Mouse (Mus musculus) cerebellum, postnatal 36 days (tissue): ENCODE measurements at regions not wholly inside any gene's neighbourhood (a gene's known extent, or its start where the extent isn't known, plus 50 kb on each side); places are given as distances from the start of the nearest gene placed in this dataset.
A peak's percentile ranks its signal among the peaks of the same experiment; 100 is the strongest.
"Not testable (repeated sequence)": the region's sequence is repeated elsewhere in the genome, so short reads cannot be mapped to it uniquely, and the experiment has no call there.

Source experiments
- DNase-seq, 2 experiments: peaks; one replicate each; pipeline ENCODE4 v3.0.0; 2021 to 2022; ENCODE audit warnings: mixed read lengths in 2 of 2

DNA sequence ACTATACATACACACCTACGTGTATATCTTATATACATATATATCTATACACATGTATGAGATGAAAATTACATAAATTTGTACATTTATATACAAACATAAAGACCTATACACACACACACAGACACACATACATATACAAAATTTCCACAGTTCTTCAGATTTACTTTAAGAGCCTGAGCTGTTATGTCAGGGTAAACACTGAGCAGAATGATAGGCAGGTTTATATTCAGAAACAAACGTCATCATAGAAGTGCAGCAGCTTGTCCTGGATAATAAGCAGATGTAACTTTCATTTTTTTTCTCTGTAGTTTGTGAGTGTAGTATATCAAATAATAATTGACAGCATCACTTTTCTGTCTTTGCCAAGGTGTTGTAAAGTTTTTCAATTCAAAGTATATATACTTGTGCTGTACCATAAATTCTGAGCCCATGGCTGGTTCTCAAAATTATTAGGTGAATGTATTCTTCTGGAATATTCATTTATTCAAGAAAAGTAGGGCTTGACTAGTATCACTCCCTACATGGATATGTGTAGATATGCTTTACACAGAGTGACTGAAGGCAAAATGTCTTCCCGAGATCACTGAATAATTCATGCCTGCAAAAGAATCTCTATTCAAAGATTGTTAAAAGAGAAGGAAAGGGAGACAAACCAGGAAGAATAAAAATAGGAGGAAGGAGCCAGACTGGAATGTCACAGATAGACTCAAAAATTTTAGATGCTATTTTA is 583.8 kb upstream of the Brinp3 start:
- DNase-seq: no peak

DNA sequence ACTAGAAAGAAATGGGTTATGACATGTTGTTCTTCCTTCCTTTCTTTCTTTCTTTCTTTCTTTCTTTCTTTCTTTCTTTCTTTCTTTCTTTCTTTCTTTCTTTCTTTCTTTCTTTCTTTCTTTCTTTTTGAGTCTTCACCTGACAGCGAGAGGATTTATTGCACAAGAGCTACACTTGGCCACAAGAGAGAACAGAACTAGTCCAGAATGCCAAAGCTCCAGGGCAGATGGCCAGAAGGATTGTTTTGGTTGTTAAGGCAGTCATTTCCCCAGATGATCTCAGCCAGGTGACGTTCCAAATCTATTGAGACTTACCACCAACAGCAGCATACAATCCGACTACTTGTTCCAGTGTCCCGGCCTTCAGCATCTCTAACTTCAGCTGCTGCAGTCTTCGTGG is 558.8 kb upstream of the Brinp3 start:
- DNase-seq: peak in 1 of 2 experiments; percentile 7

DNA sequence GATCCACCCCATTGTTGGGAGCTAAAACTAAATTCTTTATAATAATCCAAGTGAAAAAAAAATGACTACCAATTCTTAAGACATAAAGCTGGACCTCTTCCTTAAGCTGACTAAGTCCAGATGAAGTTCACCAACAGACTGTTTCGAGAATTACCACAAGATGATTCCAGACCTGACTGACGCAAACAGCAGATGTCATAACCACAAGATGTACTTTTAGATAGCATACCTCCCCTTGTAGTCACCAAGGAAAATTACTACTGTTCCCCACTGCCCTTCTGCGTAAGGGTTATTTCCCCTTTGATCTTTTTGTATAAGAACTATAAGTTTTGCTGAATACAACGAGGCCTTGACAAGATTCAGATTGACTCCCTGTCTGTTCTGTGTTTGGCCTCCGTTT is 536.8 kb upstream of the Brinp3 start:
- not testable (repeated sequence) for DNase-seq

GRCm38 (mm10) chr1:145962303-145962702 is 532.3 kb upstream of the Brinp3 start:
- no peak for DNase-seq

- DNase-seq: no peak
These were observed 526.5 kb upstream of the Brinp3 start for GRCm38 (mm10) chr1:145968026-145968425.

GRCm38 (mm10) chr1:145972416-145972815 is 522.1 kb upstream of the Brinp3 start:
- DNase-seq: no peak

DNA sequence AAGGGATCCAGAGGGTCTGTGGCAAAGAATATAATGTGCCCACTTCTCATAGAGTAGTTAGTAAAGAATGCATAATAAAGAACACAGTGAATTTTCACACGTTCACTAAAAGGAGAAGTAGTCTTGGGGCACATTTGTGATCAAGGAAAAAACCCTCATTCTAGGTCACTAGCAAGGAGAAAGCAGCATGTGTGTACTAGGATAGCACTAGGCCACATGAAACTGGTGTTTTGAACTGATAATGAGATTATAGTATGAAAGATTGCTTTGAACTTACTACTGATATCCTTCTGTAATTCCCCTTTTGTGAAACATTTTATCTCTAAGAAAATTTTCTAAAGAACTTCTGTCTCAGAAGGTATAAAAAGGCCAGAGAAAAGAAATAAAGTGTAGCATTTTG is 492.6 kb upstream of the Brinp3 start:
- DNase-seq: no peak

DNA sequence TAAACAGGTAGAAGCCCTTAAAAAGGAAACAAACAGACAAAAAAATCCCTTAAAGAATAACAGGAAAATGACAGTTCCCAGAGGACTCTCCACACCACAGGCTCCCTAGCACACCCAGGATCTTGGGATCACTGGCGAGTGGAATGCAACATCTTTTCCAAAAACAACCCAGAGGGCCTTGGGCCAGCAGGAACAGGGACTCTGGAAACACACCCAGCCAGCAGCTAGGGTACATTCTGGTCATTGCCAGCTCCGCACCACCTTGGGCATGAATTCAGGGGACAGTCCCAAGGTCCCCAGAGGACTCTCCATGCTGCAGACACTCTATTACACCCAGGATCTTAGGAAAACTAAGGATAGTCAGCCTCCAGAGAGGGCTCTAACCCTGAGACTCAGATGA is 479.5 kb upstream of the Brinp3 start:
- DNase-seq: no peak

DNA sequence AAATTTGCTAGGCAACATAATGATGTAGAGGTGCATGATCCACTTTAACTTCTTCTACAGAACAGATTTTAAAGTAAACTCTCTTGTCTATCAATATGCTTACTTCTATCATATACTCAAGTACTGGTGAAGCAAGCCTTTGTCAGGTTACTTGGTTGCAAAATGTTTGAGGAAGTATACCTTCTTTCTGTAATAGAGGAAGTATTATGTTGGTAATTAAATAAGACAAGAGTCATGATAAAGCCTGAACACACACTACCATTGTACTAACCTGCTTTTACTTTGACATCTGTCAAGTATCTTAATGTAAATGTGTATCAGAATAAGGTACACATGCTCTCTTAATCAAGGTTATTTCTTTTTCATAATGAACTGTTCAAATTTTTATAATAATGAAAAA is 467.9 kb upstream of the Brinp3 start:
- DNase-seq: no peak

DNA sequence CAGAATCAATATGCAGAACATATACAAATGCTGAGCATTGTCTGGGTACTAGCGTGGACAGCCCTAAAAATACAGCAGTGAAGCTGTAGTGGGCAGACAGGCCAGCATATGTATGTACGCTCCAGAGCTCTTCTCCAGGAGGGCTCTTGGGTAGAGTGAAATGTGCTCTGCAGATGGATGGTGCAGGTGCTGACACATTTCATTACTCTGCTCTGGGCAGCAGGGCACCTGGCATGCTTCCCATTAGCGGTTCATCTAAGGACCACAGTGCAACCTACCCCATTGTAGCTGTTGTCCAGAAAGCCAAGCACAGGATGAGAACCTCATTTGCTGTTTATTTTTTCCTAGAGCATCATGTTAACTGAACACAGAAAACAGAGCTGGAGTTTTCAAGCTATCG is 466.9 kb upstream of the Brinp3 start:
- peak; percentile 68 to 78 for DNase-seq

- not testable (repeated sequence) for DNase-seq
These were observed 462.2 kb upstream of the Brinp3 start for GRCm38 (mm10) chr1:146032396-146032795.

DNA sequence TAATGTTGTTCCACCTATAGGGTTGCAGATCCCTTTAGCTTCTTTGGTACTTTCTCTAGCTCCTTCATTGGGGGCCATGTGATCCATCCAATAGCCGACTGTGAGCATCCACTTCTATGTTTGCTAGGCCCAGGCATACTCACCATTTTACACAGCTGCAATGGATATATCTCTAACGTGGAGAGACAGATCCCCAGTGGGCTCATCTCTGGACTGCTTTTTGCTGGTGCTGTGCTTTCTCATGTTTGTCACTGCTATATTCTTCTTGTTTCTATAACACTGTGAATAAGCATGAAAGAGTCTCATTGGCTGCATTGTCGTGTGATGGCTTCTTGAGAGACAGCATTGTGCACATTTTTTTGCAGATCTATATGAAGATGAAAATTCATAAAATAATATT is 461.6 kb upstream of the Brinp3 start:
- not testable (repeated sequence) for DNase-seq

GRCm38 (mm10) chr1:146052504-146052903 is 442.1 kb upstream of the Brinp3 start:
- DNase-seq: no peak
